Mouse (Mus musculus) small intestine, adult 2 months (tissue): ENCODE results near the gene Kcnk3.

ENCODE experiments used
- CTCF ChIP-seq: fragments of 200-500 bp; IDR thresholded peaks from 2 replicates; pipeline ENCODE4 v1.5.1; 2012; ENCODE audit warnings: low read depth, mild to moderate bottlenecking, control low read depth, inconsistent platforms, low read length, moderate library complexity, mixed read lengths; ENCODE audit not compliant: insufficient replicate concordance, insufficient read length; ENCODE audit errors: extremely low read depth
- POLR2A ChIP-seq: fragments of 200-500 bp; IDR thresholded peaks from 2 replicates; pipeline ENCODE4 v1.6.1; 2012; ENCODE audit warnings: low read depth, mild to moderate bottlenecking, control low read depth, inconsistent platforms, low read length, moderate library complexity

- TF ChIP-seq POLR2A (no peak), CTCF (no peak)
Measured at GRCm38 (mm10) chr5:30669496-30669830, 81.5 kb downstream of the Kcnk3 start.
